Mouse (Mus musculus) C2C12 (cell line): ENCODE data around the gene Slc9a3r1. TPM values are rescaled to one million over a fixed set of nuclear protein-coding genes. Genes with fewer than 3 reads are reported as not detected.
A peak's percentile ranks its signal among the peaks of the same experiment; 100 is the strongest.

Source experiments
- H3K27me3 ChIP-seq: one replicate; pipeline ENCODE4 v1.6.1; 2011; ENCODE audit not compliant: control insufficient read depth, insufficient read depth, insufficient read length
- H3K36me3 ChIP-seq: one replicate; pipeline ENCODE4 v1.6.1; 2011; ENCODE audit not compliant: control insufficient read depth, insufficient read depth
- H3K4me3 ChIP-seq: one replicate; pipeline ENCODE4 v1.5.1; 2011; ENCODE audit warnings: mild to moderate bottlenecking, control low read depth; ENCODE audit not compliant: poor library complexity, insufficient read depth, severe bottlenecking
- H3K79me2 ChIP-seq: one replicate; pipeline ENCODE4 v1.6.1; 2011; ENCODE audit not compliant: control insufficient read depth, insufficient read depth
- H3K79me3 ChIP-seq: one replicate; pipeline ENCODE4 v1.6.1; 2011; ENCODE audit warnings: low read depth, control low read depth
- H3ac ChIP-seq: one replicate; pipeline ENCODE3; 2011; ENCODE audit warnings: low read depth; ENCODE audit not compliant: control insufficient read depth, insufficient read length
- CEBPB ChIP-seq: IDR thresholded peaks from one replicate; pipeline ENCODE4 v1.6.1; 2011; ENCODE audit warnings: low read depth, mild to moderate bottlenecking, control low read depth, moderate library complexity
- CTCF ChIP-seq: IDR thresholded peaks from one replicate; pipeline ENCODE4 v1.5.1; 2011; ENCODE audit not compliant: control insufficient read depth, insufficient read depth, insufficient read length
- FOSL1 ChIP-seq: IDR thresholded peaks from one replicate; pipeline ENCODE4 v1.8.0; 2011; ENCODE audit warnings: mild to moderate bottlenecking, low read length; ENCODE audit not compliant: poor library complexity, insufficient read depth, severe bottlenecking
- MAX ChIP-seq: IDR thresholded peaks from one replicate; pipeline ENCODE4 v1.6.1; 2011; ENCODE audit warnings: mild to moderate bottlenecking, control low read depth
- MYOD1 ChIP-seq: IDR thresholded peaks from one replicate; pipeline ENCODE4 v1.6.1; 2011; ENCODE audit warnings: low read depth; ENCODE audit not compliant: control insufficient read depth, insufficient read length
- MYOG ChIP-seq: IDR thresholded peaks from one replicate; pipeline ENCODE4 v1.6.1; 2011; ENCODE audit not compliant: control insufficient read depth, insufficient read length; ENCODE audit errors: extremely low read depth
- USF1 ChIP-seq: IDR thresholded peaks from one replicate; pipeline ENCODE4 v1.6.1; 2011; ENCODE audit warnings: low read depth, mild to moderate bottlenecking, control low read depth, moderate library complexity
- polyA plus RNA-seq: library from polyadenylated mRNA; unstranded; fragments of >200 nt; fragmentation: generic; extraction: Trizol; gene quantifications from one replicate; pipeline ENCODE4 v1.2.1, GENCODE M21; 2012; ENCODE audit warnings: missing spikeins

The Slc9a3r1 gene
- polyA plus RNA-seq, 1 experiment, result 19.1 TPM

GRCm38 (mm10) chr11:115181913-115182638 lies 18.9 kb downstream of the Slc9a3r1 start:
- H3ac ChIP-seq, result no peak overlapping the region
- no peaks in the 10 kb centered on the region for H3K36me3 ChIP-seq
- no peaks in the 10 kb centered on the region for H3K79me2 ChIP-seq
- no peaks in the 10 kb centered on the region for H3K27me3 ChIP-seq
- no peak overlapping the region for H3K4me3 ChIP-seq
- H3K79me3 ChIP-seq, result no peaks in the 10 kb centered on the region
- TF ChIP-seq USF1 (no peak), CTCF (peak; percentile 67)

DNA sequence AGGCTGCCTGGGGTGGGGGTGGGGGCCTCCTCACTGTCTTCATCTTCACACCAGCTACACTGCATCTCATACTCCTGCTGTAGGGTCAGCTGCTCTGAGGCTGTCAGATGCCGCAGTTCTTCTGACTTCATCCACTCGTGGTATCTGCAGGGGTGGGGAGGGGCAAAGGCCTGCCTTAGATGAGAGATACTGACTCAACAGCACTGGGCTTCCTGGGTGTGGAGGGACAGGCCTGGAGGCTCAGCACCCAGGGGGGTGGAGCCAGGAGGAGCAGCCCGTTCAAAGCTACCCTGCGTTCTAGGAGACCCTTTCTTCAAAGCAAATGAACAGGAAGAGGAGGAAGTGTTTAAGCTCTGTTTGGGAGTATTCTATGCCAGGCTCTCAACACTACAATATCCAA lies 21.8 kb downstream of the Slc9a3r1 start:
- peaks cover 2% of the 10 kb centered on the region for H3K79me3 ChIP-seq

DNA sequence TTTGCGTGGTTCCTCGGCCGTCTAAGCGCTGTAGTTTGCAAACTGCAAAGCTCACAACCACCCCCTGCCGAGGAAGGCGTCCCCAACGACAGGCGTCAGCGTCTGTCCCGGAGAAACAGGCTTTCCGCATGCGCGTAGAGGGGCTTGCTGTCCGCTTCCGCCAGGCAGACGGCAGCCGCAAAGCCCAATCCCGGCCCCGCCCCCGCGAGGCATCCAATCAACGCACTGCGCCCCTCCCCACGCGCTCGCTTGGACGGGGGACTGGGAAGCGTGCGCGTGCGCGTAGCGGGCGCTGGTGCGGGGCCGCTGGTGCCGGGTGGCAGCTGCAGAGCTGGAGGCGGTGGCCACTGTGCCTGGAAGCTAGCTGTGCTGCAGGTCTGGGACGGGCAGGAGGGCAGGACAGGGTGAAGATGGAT lies 24.1 kb downstream of the Slc9a3r1 start, which contains the start of gene Tmem104:
Tmem104 (plus strand) TSS at position 264 of the 416 bp plus-strand sequence.
- TF ChIP-seq MYOG (no peak), MAX (peak; percentile 88)
- H3K4me3 ChIP-seq, result peak within 1 kb of the TSS; percentile 60
- H3K79me3 ChIP-seq, result peaks cover 2% of the 10 kb centered on the region
- peak within 1 kb of the TSS; percentile 48 for H3ac ChIP-seq
- H3K36me3 ChIP-seq, result no peaks in the 10 kb centered on the region
- no peaks in the 10 kb centered on the region for H3K79me2 ChIP-seq
- no peaks in the 10 kb centered on the region for H3K27me3 ChIP-seq

More for the DNA sequence above, 21.8 kb downstream of the Slc9a3r1 start:
- Histone ChIP-seq H3K79me2 (no peaks in the 10 kb centered on the region), H3K4me3 (no peak overlapping the region), H3K27me3 (no peaks in the 10 kb centered on the region), H3K36me3 (no peaks in the 10 kb centered on the region), H3ac (no peak overlapping the region)
- no peak for TF ChIP-seq MYOD1
- TF ChIP-seq FOSL1, result no peak
- no peak for TF ChIP-seq USF1
- no peak for TF ChIP-seq CEBPB
- TF ChIP-seq MYOG, result no peak

DNA sequence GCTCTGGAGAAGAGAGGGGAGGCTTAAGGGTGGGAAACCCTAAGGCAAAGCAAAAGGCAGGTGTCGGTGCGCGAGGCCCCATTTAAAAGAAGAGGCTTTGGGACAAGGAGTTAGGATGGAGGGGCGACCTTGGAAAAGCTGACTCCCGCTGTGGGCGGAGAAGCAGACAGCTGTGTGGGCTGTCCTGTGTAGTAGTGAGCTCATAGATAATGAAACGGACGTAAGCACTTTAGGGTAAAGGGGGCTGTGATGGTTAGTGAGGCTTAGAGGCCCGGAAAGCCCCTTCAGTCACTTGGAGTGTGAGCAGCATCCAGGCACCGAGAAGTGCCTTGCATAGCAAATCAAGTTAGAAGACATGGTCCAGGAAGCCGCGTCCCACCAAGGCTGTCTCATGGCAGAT lies 24.6 kb downstream of the Slc9a3r1 start, which contains the start of gene Nat9:
Nat9 (minus strand) TSS at position 167 of the 400 bp plus-strand sequence.
- TF ChIP-seq MAX, result no peak
- no peak for TF ChIP-seq MYOG
- no peak for TF ChIP-seq MYOD1
- no peak for TF ChIP-seq USF1
- TF ChIP-seq CTCF, result no peak
- no peak for TF ChIP-seq CEBPB
- no peak for TF ChIP-seq FOSL1
- Histone ChIP-seq H3ac (peak within 1 kb of the TSS; percentile 48), H3K36me3 (no peaks in the 10 kb centered on the region), H3K79me2 (no peaks in the 10 kb centered on the region), H3K79me3 (peaks cover 2% of the 10 kb centered on the region), H3K27me3 (no peaks in the 10 kb centered on the region), H3K4me3 (peak within 1 kb of the TSS; percentile 60)

DNA sequence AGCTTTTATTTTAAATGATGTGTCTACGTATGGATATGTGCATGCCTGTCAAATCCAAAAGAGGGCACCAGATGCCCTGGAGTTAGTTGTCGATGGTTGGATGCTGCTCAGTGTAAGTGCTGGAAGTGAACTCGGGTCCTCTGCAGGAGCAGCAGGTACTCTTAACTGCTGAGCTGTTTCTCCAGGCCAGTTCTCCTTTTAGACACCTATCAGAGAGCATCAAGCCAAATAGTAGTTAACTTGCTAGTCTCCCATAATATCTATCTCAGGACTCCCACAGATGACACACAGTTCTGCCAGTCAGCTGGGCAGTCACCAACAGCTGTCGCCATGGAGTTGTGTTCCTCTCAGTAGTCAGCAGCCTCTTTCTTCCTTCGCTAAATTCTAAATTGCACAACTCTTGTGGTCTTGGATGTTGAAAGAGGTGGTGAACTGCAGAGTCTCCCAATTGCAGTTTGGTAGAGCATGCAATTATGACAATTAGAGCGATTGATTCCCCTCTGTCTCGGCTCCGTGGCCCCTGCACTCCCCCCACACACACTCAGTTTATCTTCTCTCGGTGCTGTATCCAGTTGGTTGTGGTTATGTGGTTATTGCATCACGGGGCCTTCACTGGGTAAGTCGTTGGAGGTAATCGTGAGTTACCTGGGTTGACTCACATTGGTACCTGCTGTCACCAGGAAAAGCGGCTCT lies 25.5 kb downstream of the Slc9a3r1 start:
- Histone ChIP-seq H3K36me3 (no peaks in the 10 kb centered on the region), H3ac (no peak overlapping the region), H3K27me3 (no peaks in the 10 kb centered on the region), H3K4me3 (no peak overlapping the region), H3K79me3 (peaks cover 2% of the 10 kb centered on the region), H3K79me2 (no peaks in the 10 kb centered on the region)
- TF ChIP-seq FOSL1 (no peak), MYOG (no peak), CEBPB (peak; percentile 28)

DNA sequence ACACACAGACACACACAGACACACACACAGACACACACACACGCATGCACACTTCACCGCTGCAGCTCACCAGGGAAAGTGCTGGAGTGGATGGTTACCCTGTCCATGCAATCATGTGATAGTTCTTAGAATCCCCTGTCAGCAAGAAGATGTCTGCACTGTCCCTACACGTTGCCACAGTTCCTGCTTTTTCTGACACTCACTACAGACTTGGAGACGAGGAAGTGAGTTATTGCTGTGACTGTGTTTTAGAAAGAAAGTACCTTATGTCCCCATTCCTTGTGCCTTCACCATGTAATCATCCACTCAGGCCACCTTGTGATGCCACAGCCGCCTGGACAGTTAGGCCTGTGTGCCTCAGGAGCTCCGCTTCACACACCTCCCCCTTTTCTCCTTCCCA lies 26.2 kb downstream of the Slc9a3r1 start:
- TF ChIP-seq FOSL1, result no peak
- TF ChIP-seq CTCF, result no peak
- TF ChIP-seq MYOD1, result no peak
- no peak for TF ChIP-seq USF1
- no peak for TF ChIP-seq MAX
- no peak for TF ChIP-seq MYOG
- TF ChIP-seq CEBPB, result no peak
- Histone ChIP-seq H3K36me3 (no peaks in the 10 kb centered on the region), H3K79me2 (no peaks in the 10 kb centered on the region), H3K27me3 (no peaks in the 10 kb centered on the region), H3ac (no peak overlapping the region), H3K4me3 (no peak overlapping the region), H3K79me3 (peaks cover 2% of the 10 kb centered on the region)
